Mouse (Mus musculus) G1E (cell line): ENCODE measurements at regions not wholly inside any gene's neighbourhood (a gene's known extent, or its start where the extent isn't known, plus 50 kb on each side); places are given as distances from the start of the nearest gene placed in this dataset.
"Not testable (repeated sequence)": the region's sequence is repeated elsewhere in the genome, so short reads cannot be mapped to it uniquely, and the experiment has no call there.

Experiments
- CTCF ChIP-seq: IDR thresholded peaks from 2 replicates; pipeline ENCODE4 v1.5.1; 2012; ENCODE audit warnings: low read depth, low read length, inconsistent platforms, mixed read lengths
- GATA1 ChIP-seq: IDR thresholded peaks from 2 replicates; pipeline ENCODE4 v1.6.1; 2012; ENCODE audit warnings: borderline replicate concordance, low read length, inconsistent platforms, mixed read lengths
- POLR2AphosphoS5 ChIP-seq: IDR thresholded peaks from 2 replicates; pipeline ENCODE4 v1.6.1; 2012; ENCODE audit warnings: low read depth, low read length, inconsistent platforms; ENCODE audit not compliant: insufficient replicate concordance

- not testable (repeated sequence) for TF ChIP-seq GATA1, CTCF, POLR2AphosphoS5
These were observed 571.2 kb downstream of the Dad1 start for GRCm38 (mm10) chr14:53682679-53683078.
